Mouse (Mus musculus) small intestine, adult 2 months (tissue): ENCODE measurements around the gene Fam207a.

ENCODE experiments used
- CTCF ChIP-seq: fragments of 200-500 bp; IDR thresholded peaks from 2 replicates; pipeline ENCODE4 v1.5.1; 2012; ENCODE audit warnings: low read depth, mild to moderate bottlenecking, control low read depth, inconsistent platforms, low read length, moderate library complexity, mixed read lengths; ENCODE audit not compliant: insufficient replicate concordance, insufficient read length; ENCODE audit errors: extremely low read depth
- POLR2A ChIP-seq: fragments of 200-500 bp; IDR thresholded peaks from 2 replicates; pipeline ENCODE4 v1.6.1; 2012; ENCODE audit warnings: low read depth, mild to moderate bottlenecking, control low read depth, inconsistent platforms, low read length, moderate library complexity

GRCm38 (mm10) chr10:77438021-77438420 lies 77.6 kb downstream of the Fam207a start:
- TF ChIP-seq POLR2A (no peak), CTCF (no peak)
